ENCODE assay signal across 24 mouse cellular contexts in the genomic region with DNA sequence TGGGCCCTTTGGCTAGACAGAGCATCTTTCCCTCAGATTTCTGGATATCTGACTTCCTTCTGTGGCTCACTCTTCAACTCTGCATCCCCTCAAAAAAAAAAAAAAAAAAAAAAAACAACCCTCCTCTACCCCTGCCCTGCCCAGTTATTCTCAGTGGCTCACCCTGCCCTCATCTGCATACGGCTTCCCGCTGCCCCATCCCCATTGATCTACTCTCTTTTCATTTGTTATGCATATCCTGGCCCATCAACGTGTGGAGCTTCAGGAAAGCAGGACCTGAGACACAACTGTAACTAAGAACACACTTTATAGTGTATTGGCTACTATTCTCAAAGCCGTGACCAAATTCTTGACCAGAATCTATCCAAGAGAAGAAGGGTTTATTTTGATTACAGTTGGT.
A peak's percentile ranks its signal among the peaks of the same experiment; 100 is the strongest.
DNase-seq lines count a peak whose midpoint lies in the region; TF ChIP-seq lines count a peak whose summit lies in the region.
"Had no signal": no experiment of that assay in that cellular context is flagged by ENCODE, and none has a peak within 500 bp of the region (broad histone marks: within the 10 kb centered on the region; RNA-seq: fewer than 3 reads in every experiment).

No protein-coding gene starts in this region.

- TF ChIP-seq CTCF in E14TG2a.4 (conservative IDR thresholded peaks at IDR 0.05; ENCODE audit: low read length): no peak

- H3K27ac ChIP-seq in ES-E14 (ENCODE audit: insufficient read depth, low read depth, low read length, poor library complexity, severe bottlenecking): peak overlapping the region; percentile 64
- H3K27ac ChIP-seq: embryonic facial prominence, embryonic 12.5 days; embryonic facial prominence, embryonic 15.5 days; gastrocnemius, adult 2 months; heart, embryonic 13.5 days; hindbrain, embryonic 14.5 days; hindbrain, postnatal 0 days had no signal

- H3K9ac ChIP-seq in ES-E14 (ENCODE audit: insufficient read depth, low read depth, low read length, poor library complexity, severe bottlenecking): no peak overlapping the region
- H3K9ac ChIP-seq: embryonic facial prominence, embryonic 12.5 days; embryonic facial prominence, embryonic 15.5 days; forebrain, postnatal 0 days; heart, embryonic 13.5 days; hindbrain, embryonic 14.5 days had no signal

- H3K9me3 ChIP-seq in E14TG2a.4 (ENCODE audit: low read length) (peaks cover 7% of the 10 kb centered on the region), ES-E14 (ENCODE audit: control insufficient read depth, insufficient read depth, low read depth, low read length) (no peaks in the 10 kb centered on the region)

- H3K4me1 ChIP-seq in E14TG2a.4 (replicated peaks; ENCODE audit: low read depth, low read length): peaks cover 54% of the 10 kb centered on the region
- peaks cover 5 to 19% of the 10 kb centered on the region in 2 experiments for H3K4me1 ChIP-seq in ES-E14 (ENCODE audit: control insufficient read depth in 2 of 2, insufficient read depth in 2 of 2, low read length in 2 of 2, poor library complexity in 1 of 2)
- H3K4me1 ChIP-seq: embryonic facial prominence, embryonic 12.5 days; embryonic facial prominence, embryonic 15.5 days; heart, embryonic 13.5 days had no signal

- H3K4me3 ChIP-seq in E14TG2a.4 (replicated peaks; ENCODE audit: low read length): peak overlapping the region; percentile 37; the same call in 1 of the 2 replicates
- peak overlapping the region; percentile 6 to 24; a peak in 3 of 4 replicates for H3K4me3 ChIP-seq in ES-E14 (ENCODE audit: insufficient read depth in 1 of 2, low read depth in 1 of 2, low read length in 2 of 2, poor library complexity in 1 of 2, severe bottlenecking in 1 of 2)
- H3K4me3 ChIP-seq: embryonic facial prominence, embryonic 12.5 days; embryonic facial prominence, embryonic 15.5 days; gastrocnemius, adult 2 months; heart, embryonic 13.5 days had no signal

- H3K27me3 ChIP-seq in E14TG2a.4 (ENCODE audit: insufficient read depth, low read length): no peaks in the 10 kb centered on the region
- H3K27me3 ChIP-seq: embryonic facial prominence, embryonic 12.5 days; embryonic facial prominence, embryonic 15.5 days; heart, embryonic 13.5 days; Patski had no signal

- H3K36me3 ChIP-seq in E14TG2a.4 (ENCODE audit: insufficient read depth, low read length): no peaks in the 10 kb centered on the region
- H3K36me3 ChIP-seq in ES-E14 (ENCODE audit: control insufficient read depth, insufficient read depth, low read length, poor library complexity, severe bottlenecking): no peaks in the 10 kb centered on the region
- H3K36me3 ChIP-seq: embryonic facial prominence, embryonic 12.5 days; embryonic facial prominence, embryonic 15.5 days; G1E; heart, embryonic 13.5 days had no signal

- DNase-seq in heart, adult 11 months: peak; percentile 23
- DNase-seq in heart, adult 18-20 months: no peak
- DNase-seq in ES-E14 (ENCODE audit: low read depth, low spot score) (peak; percentile 82), ZHBTc4 (ENCODE audit: low read depth, low spot score) (peak; percentile 96), liver (no peak)
- no peak for DNase-seq in embryo, embryonic 11 days
- DNase-seq: adrenal gland, postnatal 10 days; adrenal gland, postnatal 36 days; cerebellum, adult 18-20 months; cerebellum, adult 9-10 months; cerebellum, postnatal 14 days; forebrain, postnatal 0 days; gastrocnemius, adult 2 months; gastrocnemius, postnatal 25 days; heart, postnatal 14 days; heart, postnatal 4 days had no signal

- in situ Hi-C loops in ES-E14 (cut with MboI; ENCODE audit: low sequenced_read_pairs in 2 of 2, unreplicated experiment in 2 of 2): no loop called here

TF ChIP-seq in ES-E14, 5 proteins besides CTCF, POLR2A, EP300 and RAD21:
- TF ChIP-seq MAFK (IDR thresholded peaks at IDR 0.05; ENCODE audit: insufficient read depth, low read depth, low read length) (0 out of 2 replicates have a peak, but pooled peaks have one; percentile 29), CHD2 (IDR thresholded peaks at IDR 0.05; ENCODE audit: low read depth, low read length) (peak; percentile 74; the same call in 1 of the 2 replicates), ZNF384 (IDR thresholded peaks at IDR 0.05; ENCODE audit: low read depth, low read length) (peak; percentile 99), ZC3H11A (IDR thresholded peaks at IDR 0.05; ENCODE audit: borderline replicate concordance, low read depth, low read length) (no peak), HCFC1 (IDR thresholded peaks at IDR 0.05; ENCODE audit: borderline replicate concordance, insufficient read depth, low read length) (0 out of 2 replicates have a peak, but pooled peaks have one; percentile 17)

Comparison
In these comparisons a context has a peak if more than half of its experiments do, and no peak if none do; other contexts are left out.
1. DNase-seq: peak in heart, adult 11 months (single experiment), ES-E14 (single experiment) and ZHBTc4 (single experiment); none in heart, adult 18-20 months (0 of 2), embryo, embryonic 11 days (single experiment) and liver (single experiment).